Mouse (Mus musculus): ENCODE results near the gene Nudt9. TPM values are rescaled to one million over a fixed set of nuclear protein-coding genes. Genes with fewer than 3 reads are reported as not detected.

The Nudt9 gene
- polyA plus RNA-seq, 1 experiment from 2014 or later = 57.1 TPM

DNA sequence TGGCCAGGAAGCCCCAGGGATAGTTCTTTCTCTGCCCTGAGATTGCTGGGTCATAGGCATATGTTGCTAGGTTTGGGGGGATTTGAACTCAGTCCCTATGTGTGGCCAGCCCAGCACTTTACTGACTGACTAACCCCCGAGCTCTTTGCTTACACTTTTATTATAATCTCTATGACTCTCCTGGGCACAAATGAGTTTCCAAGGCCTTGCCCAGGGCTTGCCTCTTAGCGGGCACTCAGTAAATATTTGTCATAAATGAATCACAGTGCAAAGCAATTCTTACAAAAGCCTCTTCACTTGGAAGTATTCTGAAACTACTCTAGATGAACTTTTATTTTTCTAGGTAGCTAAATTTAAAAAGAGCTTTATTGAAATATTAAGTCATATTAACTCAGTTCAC, 42.2 kb upstream of the Nudt9 start:
- 51% methylated on average over 2 of the region's 2 CpGs for WGBS
- H3K36me3 ChIP-seq (ENCODE audit: control insufficient read depth, insufficient read depth, low read length) = peaks cover 8% of the 10 kb centered on the region; the same call in 1 of the 2 replicates
- no peak overlapping the region for H3K27ac ChIP-seq (replicated peaks)
- H3K9me3 ChIP-seq (ENCODE audit: control insufficient read depth, low read length) = no peaks in the 10 kb centered on the region
- H3K4me3 ChIP-seq (ENCODE audit: low read depth, low read length) = no peak overlapping the region
- peak; percentile 79 for ATAC-seq (ENCODE audit: low FRiP score, low TSS enrichment)
- no peak overlapping the region for H3K4me2 ChIP-seq (replicated peaks; ENCODE audit: low read depth)
- no peaks in the 10 kb centered on the region for H3K27me3 ChIP-seq (ENCODE audit: control insufficient read depth, insufficient read depth, low read length)
- no peaks in the 10 kb centered on the region; the same call in 1 of the 2 replicates for H3K4me1 ChIP-seq (replicated peaks; ENCODE audit: control insufficient read depth, insufficient read depth)
- TF ChIP-seq EP300 (optimal IDR thresholded peaks at IDR 0.05) (no peak), CTCF (IDR thresholded peaks at IDR 0.05; ENCODE audit: low read depth) (no peak)
- H3K9ac ChIP-seq (ENCODE audit: low read length) = no peak overlapping the region
- DNase-seq (ENCODE audit: low spot score) = peak; percentile 39

GRCm38 (mm10) chr5:104006811-104007210, 39.3 kb upstream of the Nudt9 start:
- peaks cover 4% of the 10 kb centered on the region; the same call in 1 of the 2 replicates for H3K36me3 ChIP-seq (ENCODE audit: control insufficient read depth, insufficient read depth, low read length)
- no peak overlapping the region for H3K9ac ChIP-seq (ENCODE audit: low read length)
- no peak overlapping the region for H3K4me3 ChIP-seq (ENCODE audit: low read depth, low read length)
- no peak overlapping the region for H3K27ac ChIP-seq (replicated peaks)
- H3K27me3 ChIP-seq (ENCODE audit: control insufficient read depth, insufficient read depth, low read length) = no peaks in the 10 kb centered on the region
- no peaks in the 10 kb centered on the region for H3K9me3 ChIP-seq (ENCODE audit: control insufficient read depth, low read length)
- 68% methylated on average over 3 of the region's 3 CpGs for WGBS
- no peak for ATAC-seq (ENCODE audit: low FRiP score, low TSS enrichment)
- H3K4me1 ChIP-seq (replicated peaks; ENCODE audit: control insufficient read depth, insufficient read depth) = no peaks in the 10 kb centered on the region; the same call in 1 of the 2 replicates
- no peak for DNase-seq (ENCODE audit: low spot score)
- no peak overlapping the region for H3K4me2 ChIP-seq (replicated peaks; ENCODE audit: low read depth)
- TF ChIP-seq EP300 (optimal IDR thresholded peaks at IDR 0.05) = no peak

DNA sequence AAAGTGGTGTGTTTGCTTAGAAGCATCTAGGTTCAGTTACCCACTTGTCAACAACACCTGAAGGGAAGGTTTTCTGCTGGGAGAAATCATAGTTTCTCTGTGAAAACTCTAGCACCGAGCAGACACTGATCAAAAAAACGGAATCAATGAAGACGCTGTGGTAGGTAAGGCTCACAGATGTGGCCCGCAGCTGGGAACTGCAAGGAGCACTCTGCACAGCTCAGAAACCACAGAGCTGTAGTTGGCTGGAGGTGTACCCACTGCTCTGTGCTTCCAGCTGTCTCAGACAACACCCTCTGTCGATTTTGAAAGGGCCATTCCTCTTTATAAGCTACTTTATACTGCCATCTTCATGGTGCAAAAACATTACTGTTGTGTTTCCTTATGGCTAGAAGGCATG, 38.3 kb upstream of the Nudt9 start:
- H3K4me1 ChIP-seq (replicated peaks; ENCODE audit: control insufficient read depth, insufficient read depth) = no peaks in the 10 kb centered on the region; the same call in 1 of the 2 replicates
- no peak overlapping the region for H3K9ac ChIP-seq (ENCODE audit: low read length)
- H3K27ac ChIP-seq (replicated peaks) = no peak overlapping the region
- H3K4me2 ChIP-seq (replicated peaks; ENCODE audit: low read depth) = no peak overlapping the region
- ATAC-seq (ENCODE audit: low FRiP score, low TSS enrichment) (no peak), DNase-seq (ENCODE audit: low spot score) (no peak)
- H3K27me3 ChIP-seq (ENCODE audit: control insufficient read depth, insufficient read depth, low read length) = no peaks in the 10 kb centered on the region
- 64% methylated on average over 5 of the region's 5 CpGs for WGBS
- no peak for TF ChIP-seq EP300 (optimal IDR thresholded peaks at IDR 0.05)
- no peak for TF ChIP-seq CTCF (IDR thresholded peaks at IDR 0.05; ENCODE audit: low read depth)
- no peak overlapping the region for H3K4me3 ChIP-seq (ENCODE audit: low read depth, low read length)
- peaks cover 4% of the 10 kb centered on the region; the same call in 1 of the 2 replicates for H3K36me3 ChIP-seq (ENCODE audit: control insufficient read depth, insufficient read depth, low read length)
- no peaks in the 10 kb centered on the region for H3K9me3 ChIP-seq (ENCODE audit: control insufficient read depth, low read length)

GRCm38 (mm10) chr5:104009421-104009820, 36.7 kb upstream of the Nudt9 start:
- Histone ChIP-seq H3K4me3 (ENCODE audit: low read depth, low read length) (no peak overlapping the region), H3K4me1 (replicated peaks; ENCODE audit: control insufficient read depth, insufficient read depth) (no peaks in the 10 kb centered on the region), H3K9ac (ENCODE audit: low read length) (no peak overlapping the region), H3K27ac (replicated peaks) (no peak overlapping the region), H3K36me3 (ENCODE audit: control insufficient read depth, insufficient read depth, low read length) (peaks cover 4% of the 10 kb centered on the region; the same call in 1 of the 2 replicates), H3K4me2 (replicated peaks; ENCODE audit: low read depth) (no peak overlapping the region), H3K27me3 (ENCODE audit: control insufficient read depth, insufficient read depth, low read length) (no peaks in the 10 kb centered on the region), H3K9me3 (ENCODE audit: control insufficient read depth, low read length) (no peaks in the 10 kb centered on the region)
- ATAC-seq (ENCODE audit: low FRiP score, low TSS enrichment) = no peak
- WGBS = 94% methylated on average over 3 of the region's 3 CpGs
- TF ChIP-seq CTCF (IDR thresholded peaks at IDR 0.05; ENCODE audit: low read depth) = no peak
- no peak for TF ChIP-seq EP300 (optimal IDR thresholded peaks at IDR 0.05)
- no peak for DNase-seq (ENCODE audit: low spot score)

DNA sequence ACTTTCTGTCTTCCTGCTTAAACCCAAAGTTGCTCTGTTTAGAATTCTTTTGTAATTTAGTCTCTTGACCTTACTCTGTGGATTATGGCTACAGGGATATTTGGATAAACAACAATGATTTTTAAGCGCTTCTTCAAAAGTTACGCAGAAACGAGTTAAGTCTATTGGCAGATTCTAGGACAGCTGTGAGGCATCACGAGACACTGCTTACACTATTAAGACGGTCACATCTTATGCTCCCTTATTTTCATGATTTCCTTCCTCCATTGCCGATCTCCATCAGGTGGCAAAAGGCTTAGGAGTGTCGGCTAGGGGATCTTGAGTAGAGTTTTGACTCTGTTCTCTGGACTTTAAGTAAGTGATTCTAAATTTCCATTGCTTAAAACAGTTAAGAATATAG, 35.8 kb upstream of the Nudt9 start:
- no peak overlapping the region for H3K4me3 ChIP-seq (ENCODE audit: low read depth, low read length)
- H3K27me3 ChIP-seq (ENCODE audit: control insufficient read depth, insufficient read depth, low read length) = no peaks in the 10 kb centered on the region
- H3K4me1 ChIP-seq (replicated peaks; ENCODE audit: control insufficient read depth, insufficient read depth) = no peaks in the 10 kb centered on the region
- no peak overlapping the region for H3K4me2 ChIP-seq (replicated peaks; ENCODE audit: low read depth)
- H3K9ac ChIP-seq (ENCODE audit: low read length) = no peak overlapping the region
- no peak for TF ChIP-seq EP300 (optimal IDR thresholded peaks at IDR 0.05)
- TF ChIP-seq CTCF (IDR thresholded peaks at IDR 0.05; ENCODE audit: low read depth) = no peak
- no peaks in the 10 kb centered on the region for H3K9me3 ChIP-seq (ENCODE audit: control insufficient read depth, low read length)
- H3K36me3 ChIP-seq (ENCODE audit: control insufficient read depth, insufficient read depth, low read length) = peaks cover 4% of the 10 kb centered on the region; the same call in 1 of the 2 replicates
- ATAC-seq (ENCODE audit: low FRiP score, low TSS enrichment) (no peak), DNase-seq (ENCODE audit: low spot score) (no peak)
- 62% methylated on average over 7 of the region's 7 CpGs for WGBS
- H3K27ac ChIP-seq (replicated peaks) = no peak overlapping the region

- Histone ChIP-seq H3K9ac (ENCODE audit: low read length) (no peak overlapping the region), H3K4me2 (replicated peaks; ENCODE audit: low read depth) (no peak overlapping the region), H3K9me3 (ENCODE audit: control insufficient read depth, low read length) (no peaks in the 10 kb centered on the region), H3K36me3 (ENCODE audit: control insufficient read depth, insufficient read depth, low read length) (peaks cover 4% of the 10 kb centered on the region; the same call in 1 of the 2 replicates), H3K27ac (replicated peaks) (no peak overlapping the region), H3K4me1 (replicated peaks; ENCODE audit: control insufficient read depth, insufficient read depth) (no peaks in the 10 kb centered on the region), H3K4me3 (ENCODE audit: low read depth, low read length) (no peak overlapping the region), H3K27me3 (ENCODE audit: control insufficient read depth, insufficient read depth, low read length) (no peaks in the 10 kb centered on the region)
- no peak for TF ChIP-seq CTCF (IDR thresholded peaks at IDR 0.05; ENCODE audit: low read depth)
- no peak for TF ChIP-seq EP300 (optimal IDR thresholded peaks at IDR 0.05)
- DNase-seq (ENCODE audit: low spot score) (no peak), ATAC-seq (ENCODE audit: low FRiP score, low TSS enrichment) (no peak)
Observed at GRCm38 (mm10) chr5:104011419-104011818, 34.7 kb upstream of the Nudt9 start.

Measured in stomach, postnatal 0 days (tissue).